ENCODE assay signal across 22 mouse cellular contexts in genomic region chr11:111282283-111282682, GRCm38 (mm10).
"Had no signal": no experiment of that assay in that cellular context is flagged by ENCODE, and none has a peak within 500 bp of the region (broad histone marks: within the 10 kb centered on the region; RNA-seq: fewer than 3 reads in every experiment).

No protein-coding gene starts in this region.

- H3K4me3 ChIP-seq: gastrocnemius, adult 2 months; heart, adult 2 months; heart, embryonic 13.5 days; heart, embryonic 15.5 days; hindbrain, embryonic 13.5 days; hindbrain, embryonic 15.5 days; kidney, embryonic 15.5 days; limb, embryonic 12.5 days; liver, embryonic 13.5 days had no signal

- ATAC-seq: hindbrain, postnatal 0 days; intestine, embryonic 16.5 days had no signal

- DNase-seq: gastrocnemius, adult 2 months; gastrocnemius, postnatal 10 days; gastrocnemius, postnatal 25 days; heart, adult 11 months; heart, adult 2 months; heart, postnatal 14 days; heart, postnatal 36 days; kidney, adult 2 months; layer of hippocampus, adult 9-11 months; layer of hippocampus, postnatal 36 days; left cerebral cortex, postnatal 4 days; liver; liver, embryonic 13.5 days had no signal

- H3K27ac ChIP-seq: gastrocnemius, adult 2 months; heart, adult 2 months; heart, embryonic 13.5 days; heart, embryonic 15.5 days; hindbrain, embryonic 13.5 days; hindbrain, embryonic 15.5 days; hindbrain, postnatal 0 days; kidney, embryonic 15.5 days; kidney, postnatal 0 days; limb, embryonic 12.5 days; liver, embryonic 13.5 days had no signal
